Mouse (Mus musculus) urinary bladder, postnatal 25 days (tissue): ENCODE results near the gene Kcnt1.
A peak's percentile ranks its signal among the peaks of the same experiment; 100 is the strongest.

Experiments used
- DNase-seq: peaks from one replicate; pipeline ENCODE4 v3.0.0; 2022; ENCODE audit warnings: low spot score

Gene Kcnt1

DNA sequence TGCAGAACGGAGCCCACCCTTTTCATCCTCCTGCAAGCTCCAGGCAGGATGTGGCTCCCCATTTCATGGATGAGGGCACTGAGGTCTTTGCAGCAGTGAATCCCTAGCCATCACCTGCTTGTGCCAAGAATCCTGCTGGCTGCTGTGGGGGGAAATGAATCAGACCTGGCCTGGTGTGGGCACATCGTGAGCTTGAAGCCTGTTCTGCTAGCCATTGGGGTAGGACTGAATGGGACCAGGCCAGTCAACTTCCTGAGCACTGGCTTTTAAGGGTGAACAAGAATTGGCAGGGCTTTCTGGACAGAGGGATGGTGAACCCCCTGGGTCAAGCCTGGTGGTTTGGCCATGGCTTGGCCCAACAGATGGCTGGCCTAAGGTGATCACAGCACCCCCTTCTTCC is 15.0 kb downstream of the Kcnt1 start:
- no peak for DNase-seq

DNA sequence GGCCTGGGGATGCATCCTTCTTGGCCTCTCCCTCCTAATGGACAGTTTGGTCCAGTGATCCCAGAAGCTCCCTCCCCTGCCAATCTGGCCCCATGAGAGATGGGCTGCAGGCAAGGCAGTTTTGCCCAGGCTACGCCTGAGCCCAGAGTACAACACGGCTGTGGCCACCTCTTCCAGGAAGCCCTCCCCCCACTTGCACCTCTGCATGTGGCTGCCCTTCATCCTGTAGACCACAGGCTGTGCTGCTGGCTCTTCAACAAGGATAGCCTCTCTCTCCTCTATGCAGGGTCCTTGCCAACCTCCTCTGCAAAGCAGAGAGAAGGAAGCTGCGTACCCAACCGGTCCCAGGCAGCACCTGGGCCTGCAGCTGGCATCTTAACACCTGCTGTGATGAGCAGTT is 15.5 kb downstream of the Kcnt1 start:
- no peak for DNase-seq

DNA sequence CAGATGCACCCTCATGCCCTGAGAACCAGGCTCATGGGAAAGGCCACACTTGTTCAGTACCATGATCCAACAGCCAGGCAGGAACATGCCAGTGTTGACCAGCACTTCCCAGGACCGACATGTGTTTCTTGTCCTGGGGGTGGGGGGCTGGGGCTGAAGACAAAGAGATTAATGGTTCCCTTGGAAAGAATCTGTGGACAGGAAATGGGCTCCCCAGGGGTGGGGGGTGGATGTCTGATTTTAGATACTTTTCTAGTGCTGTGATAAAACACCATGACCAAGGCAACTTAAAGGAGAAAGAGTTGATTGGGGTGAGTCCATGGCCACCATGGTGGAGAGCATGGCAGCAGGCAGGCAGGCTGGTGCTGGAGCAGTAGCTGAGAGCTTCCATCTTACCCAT is 18.7 kb downstream of the Kcnt1 start:
- no peak for DNase-seq

DNA sequence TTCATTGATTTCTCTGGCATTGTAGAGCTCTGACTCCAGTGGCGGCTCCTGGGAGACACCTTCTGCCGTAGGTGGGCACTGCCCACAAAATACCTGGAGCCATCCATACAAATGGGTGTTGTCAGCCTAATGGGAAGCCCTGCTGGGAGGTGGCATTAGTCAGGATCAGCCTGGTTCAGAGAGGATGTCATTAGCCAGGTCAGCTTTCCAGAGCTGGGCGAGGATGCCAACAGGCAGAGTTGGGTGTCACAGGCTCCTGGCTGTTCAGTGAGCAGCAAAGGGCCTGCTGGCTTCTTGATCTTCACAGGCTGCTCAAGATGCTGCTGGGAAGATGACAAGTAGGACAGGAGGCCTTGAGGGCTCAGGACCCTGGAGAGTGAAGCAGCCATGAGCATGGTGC is 21.2 kb downstream of the Kcnt1 start:
- no peak for DNase-seq

DNA sequence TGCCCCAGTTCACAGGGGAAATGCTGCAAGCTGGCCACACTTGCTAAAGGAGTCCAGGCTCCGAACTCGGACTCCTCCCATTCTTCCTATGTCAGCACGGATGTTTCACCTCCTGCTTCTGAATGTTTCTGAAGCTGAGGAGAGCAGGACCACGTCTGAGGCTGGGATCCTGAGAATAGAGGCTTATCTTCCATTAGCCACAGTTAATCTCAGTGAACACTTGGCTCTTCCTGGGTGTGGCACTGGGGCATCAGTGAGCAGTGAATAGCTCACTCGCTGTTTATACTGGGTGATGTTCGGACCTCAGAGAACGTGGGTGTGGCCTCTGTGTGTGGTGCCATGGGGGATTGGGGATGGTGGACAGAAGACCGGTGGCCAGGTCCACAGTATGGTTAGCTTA is 23.7 kb downstream of the Kcnt1 start:
- DNase-seq = no peak

DNA sequence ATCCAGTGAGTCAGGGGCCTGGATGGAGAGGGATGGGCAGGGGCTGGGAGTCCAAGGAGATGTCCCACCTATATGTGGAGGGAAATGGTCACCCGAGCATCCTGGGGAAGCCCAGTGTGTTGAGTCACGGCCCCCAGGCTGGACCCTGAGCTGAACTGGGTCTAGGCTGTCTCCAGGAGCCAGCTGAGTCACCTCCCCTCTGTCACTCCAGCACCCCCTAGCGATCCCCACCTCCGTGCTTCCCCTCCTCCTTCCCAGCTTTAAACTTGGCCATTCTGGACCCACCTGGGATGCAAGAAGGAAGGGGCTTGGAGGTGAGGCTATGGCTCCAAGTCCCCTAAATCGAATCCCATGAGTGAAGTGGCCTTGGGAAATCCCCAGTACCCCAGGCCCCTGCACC is 24.6 kb downstream of the Kcnt1 start:
- no peak for DNase-seq

DNA sequence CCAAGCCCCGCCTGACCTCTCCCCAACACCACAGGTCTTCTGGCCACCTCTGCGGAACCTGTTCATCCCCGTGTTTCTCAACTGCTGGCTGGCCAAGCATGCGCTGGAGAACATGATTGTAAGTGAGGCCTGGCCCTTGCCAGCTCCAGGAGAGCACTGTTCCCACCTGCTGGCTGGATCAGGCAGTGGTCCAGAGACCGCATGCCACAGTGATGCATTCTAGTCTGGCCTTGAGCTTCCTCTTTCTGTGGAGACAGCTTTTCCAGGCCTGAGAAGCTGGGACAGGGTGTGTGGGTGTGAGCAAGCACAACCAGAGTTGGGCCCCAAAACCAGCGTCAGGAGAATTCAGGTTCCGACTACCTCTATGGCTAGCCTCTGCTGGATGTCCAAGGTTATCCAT is 28.9 kb downstream of the Kcnt1 start:
- no peak for DNase-seq

DNA sequence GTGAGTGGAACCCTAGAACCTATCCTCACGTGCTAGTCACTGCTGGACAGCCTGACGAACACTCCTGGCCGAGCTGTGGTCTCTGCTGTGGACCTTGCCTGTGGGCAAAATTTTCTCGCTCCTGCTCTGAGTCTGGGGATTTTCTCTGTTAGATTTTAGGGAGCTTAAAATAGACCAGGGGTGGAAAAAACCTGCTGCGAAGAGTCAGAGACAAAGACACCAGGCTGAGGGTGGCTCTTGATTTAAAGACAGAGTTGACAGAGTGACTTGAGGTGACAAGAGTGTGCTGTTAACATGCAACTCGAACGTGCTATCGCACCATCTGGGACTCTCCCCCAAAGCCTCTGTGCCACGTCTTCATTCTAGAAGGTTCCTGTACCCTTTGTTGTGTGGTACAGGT is 35.4 kb downstream of the Kcnt1 start:
- no peak for DNase-seq

DNA sequence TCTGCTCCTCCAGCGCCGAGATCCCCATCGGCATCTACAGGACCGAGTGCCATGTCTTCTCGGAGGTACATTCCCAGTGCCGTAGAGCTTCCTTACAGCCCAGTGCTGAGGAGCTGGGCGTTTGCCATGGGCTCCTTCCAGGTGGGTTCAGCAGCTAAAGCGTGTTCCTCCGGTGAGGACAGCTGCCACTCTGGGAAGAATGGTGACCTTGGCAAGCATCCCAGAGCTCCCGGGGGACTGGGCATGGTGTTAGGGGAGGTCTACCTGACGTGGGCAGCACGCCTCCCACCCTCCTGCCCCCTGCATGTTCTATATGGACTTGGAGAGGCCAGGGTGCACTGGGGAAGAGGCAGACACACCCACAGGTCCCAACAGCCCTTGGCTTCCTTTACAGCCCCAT is 46.3 kb downstream of the Kcnt1 start:
- DNase-seq = no peak

DNA sequence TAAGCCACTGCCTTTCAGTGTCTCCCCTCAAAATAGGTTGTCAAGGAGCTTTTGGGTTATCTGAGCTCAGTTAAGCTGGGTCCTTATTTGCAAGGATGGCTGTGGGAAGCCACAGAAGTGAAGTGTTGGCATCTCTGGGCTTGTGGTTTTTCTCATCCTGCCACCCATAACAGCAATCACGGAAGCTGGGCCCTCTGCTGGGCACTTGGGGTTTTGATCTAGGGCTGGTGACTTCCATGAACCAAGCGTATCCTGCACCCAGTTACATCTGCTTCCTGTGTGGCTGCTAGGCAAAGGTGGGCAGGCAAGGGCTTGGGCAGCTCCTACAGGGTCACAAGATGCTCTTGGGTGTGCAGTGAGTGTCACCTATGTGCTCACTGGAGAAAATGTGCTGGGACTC is 49.7 kb downstream of the Kcnt1 start:
- no peak for DNase-seq

DNA sequence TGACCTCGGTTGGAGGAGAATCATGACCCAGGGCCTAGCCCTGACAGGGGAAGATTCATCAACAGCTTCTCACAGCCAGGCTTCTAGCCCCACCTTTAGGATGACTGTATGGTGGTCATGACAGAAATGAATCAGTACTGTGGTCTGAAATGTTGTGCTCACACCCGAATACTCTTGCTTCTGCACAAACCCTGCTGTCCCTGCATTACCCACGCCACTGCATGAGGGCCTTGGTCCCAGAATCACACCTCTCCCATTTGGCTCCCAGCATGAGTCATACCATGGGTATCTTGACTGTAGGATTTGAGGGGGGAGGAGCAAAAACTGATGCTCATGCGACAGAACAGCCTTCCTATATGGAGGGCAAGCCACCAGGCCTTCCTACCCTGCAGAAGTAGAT is 50.7 kb downstream of the Kcnt1 start:
- no peak for DNase-seq

DNA sequence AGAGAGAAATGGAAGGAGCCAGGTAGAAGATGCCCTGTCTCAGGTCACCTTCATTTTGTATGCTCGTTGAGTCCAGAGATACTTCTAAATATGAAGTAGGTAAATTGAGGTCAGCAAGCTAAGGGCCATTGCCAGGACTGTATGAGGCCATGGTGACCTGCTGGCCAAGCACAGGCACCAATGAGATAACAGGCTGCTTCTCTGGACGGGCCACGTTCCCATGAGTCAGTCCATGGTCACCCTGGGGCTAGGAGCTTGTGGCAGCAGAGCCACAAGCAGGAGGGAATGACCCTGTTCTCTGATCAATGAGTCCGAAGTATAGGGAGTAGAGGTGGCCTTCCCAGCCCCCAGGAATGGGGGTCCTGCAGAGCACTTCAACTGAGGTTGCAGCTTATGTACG is 51.3 kb downstream of the Kcnt1 start:
- no peak for DNase-seq

DNA sequence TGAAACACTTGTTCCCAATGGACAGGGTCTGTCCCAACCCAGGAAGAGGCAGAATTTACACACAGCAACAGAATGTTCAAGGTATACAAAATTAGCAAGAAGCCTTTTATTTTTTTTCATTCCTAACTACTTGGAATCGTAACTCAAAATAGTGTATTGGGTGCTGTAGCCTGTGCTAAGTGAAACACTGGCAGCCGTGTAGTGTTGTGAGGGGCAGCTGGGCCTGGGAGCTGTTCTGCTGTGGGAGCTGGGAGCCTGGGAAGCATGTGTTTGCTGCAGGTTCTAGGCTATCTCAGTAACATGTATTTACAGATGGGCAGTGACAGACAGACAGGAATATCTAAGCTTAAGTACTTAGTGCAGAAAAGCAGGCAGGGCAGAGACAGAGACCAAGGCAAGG is 54.9 kb downstream of the Kcnt1 start:
- DNase-seq = no peak

DNA sequence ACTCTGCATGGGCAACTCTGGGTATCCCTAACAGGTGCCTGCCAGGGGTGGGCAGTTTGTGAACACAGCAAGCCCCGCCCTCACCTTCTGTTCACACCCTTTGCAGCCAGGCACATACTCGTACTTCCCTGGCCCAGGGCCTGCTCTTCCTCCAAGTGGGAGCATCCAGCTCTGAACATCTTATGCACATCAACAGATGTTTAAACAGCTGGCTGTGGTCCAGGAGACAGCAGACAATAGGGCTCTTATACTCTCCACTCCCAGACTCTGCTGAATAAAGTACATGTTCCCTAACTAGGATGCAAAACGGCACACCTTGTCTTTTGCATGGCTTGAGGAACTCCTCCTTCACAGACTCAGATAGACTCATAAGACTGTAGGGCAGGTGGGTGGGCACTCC is 56.4 kb downstream of the Kcnt1 start:
- DNase-seq = no peak

DNA sequence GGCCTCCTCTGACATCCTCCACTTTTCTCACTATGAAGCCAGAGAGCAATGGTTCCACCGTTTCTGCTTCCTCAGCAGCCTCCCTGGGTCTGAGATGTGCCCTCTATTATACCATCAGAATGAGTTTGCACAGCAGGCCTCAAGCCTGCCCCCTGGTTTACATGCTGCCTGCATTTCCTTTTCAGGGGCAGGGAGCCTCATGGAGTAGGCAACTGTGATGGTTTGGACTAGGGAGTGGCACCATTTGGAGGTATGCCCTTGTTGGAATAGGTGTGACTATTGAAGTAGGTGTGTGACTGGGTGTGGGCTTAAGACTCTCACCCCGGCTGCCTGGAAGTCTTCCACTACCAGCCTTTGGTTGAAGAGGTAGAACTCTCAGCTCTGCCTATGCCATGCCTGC is 60.3 kb downstream of the Kcnt1 start:
- DNase-seq = no peak

DNA sequence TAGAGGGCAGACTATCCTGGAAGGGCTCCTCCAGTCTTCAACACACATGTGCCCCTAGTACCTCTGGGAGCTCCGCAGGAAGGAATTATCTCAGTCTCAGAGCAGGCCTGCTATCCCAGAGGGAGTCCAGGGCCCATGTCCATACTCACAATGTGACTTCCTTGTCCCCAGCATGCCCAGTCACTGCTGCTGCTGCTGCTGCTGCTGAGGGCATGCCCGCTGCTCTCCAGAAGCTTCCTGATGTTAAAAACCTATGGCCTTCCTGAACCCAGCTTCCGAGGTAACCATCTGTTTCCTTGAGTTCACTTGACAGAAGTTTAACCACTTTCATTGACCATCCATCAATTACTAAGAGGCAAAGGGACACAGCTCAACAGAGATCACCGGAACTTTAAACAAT is 61.4 kb downstream of the Kcnt1 start:
- DNase-seq = no peak

DNA sequence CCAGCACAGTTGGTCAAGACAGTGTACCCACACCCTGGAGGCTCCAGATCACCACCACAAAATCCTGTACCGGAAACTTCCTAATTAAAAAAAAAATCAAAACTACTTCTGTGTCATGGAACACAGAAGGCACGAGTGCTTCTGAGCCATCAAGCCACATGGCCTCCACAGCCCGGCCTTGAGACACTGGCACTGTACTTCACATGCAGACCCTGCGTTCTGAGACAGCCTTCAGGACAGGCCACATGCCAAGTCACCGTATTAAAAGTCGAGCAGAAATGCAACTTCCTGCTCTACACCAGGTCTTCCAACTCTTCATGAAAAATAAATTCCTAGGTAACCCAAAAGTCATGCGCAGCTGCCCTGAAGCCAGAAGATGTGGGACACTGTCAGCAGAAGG is 64.3 kb downstream of the Kcnt1 start:
- DNase-seq = no peak

DNA sequence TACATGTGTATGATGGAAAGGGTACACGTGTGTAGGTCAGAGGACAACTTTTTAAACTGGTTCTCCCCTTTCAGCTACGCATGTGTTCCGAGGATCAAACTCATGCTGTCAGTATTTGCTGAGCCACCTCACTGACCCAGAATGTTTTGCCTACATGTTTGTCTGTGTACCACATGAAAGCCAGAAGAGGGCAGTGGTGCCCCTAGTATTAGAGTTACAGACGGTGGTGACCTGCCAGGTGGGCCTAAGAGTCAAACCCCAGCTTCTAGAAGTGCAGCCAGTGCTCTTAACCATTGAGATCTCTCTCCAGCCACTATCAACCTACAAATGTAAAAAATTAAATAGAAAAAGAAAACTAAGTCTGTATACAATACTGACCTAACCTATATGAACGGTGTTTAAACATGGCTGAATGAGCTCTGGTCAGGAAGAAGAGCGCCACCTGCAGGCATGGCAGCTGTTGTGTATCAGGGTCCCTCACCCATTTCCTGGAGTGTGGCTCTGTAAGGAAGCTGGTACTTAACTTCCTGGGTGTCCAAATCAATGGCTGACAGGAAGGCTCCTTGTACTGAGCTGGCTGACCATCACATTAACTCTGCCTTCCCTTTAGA is 67.8 kb downstream of the Kcnt1 start:
- peak; percentile 15 for DNase-seq

DNA sequence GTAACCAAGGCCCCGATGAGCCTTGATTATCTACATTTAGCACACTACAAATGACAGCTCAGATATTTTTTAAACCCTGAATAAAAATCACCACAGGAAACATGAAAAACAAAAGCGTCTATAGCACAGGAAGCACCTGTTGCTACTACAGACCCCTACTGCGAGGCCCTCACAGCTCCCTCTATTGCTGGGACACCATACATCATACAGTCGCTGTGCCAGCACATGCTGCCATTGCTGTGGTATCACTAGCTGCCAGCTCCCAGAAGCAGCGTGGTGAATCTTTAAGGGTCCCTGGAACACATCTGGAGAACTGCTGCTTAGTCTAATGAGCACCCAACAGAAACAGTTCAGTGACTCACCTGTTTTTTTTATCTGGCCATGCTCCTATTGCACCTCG is 77.0 kb downstream of the Kcnt1 start:
- no peak for DNase-seq

DNA sequence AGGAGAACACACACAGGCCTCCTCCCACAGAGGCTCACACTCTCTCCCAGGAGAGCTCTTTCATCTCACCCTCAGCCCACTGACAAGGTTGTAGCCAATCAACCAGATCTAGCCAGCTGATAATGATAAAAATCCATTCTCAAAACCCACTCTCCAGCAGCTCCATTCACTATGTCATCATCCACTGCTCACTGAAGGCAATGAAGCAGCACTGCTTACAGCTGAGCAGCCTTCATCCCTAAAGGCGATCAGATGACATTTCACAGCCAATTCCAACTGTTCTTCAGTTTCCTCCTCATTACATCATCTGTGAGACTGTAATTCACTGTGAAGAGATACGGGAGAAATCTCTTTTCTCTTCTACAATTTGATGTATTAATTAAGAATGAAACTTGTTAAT is 80.3 kb downstream of the Kcnt1 start:
- DNase-seq = no peak

DNA sequence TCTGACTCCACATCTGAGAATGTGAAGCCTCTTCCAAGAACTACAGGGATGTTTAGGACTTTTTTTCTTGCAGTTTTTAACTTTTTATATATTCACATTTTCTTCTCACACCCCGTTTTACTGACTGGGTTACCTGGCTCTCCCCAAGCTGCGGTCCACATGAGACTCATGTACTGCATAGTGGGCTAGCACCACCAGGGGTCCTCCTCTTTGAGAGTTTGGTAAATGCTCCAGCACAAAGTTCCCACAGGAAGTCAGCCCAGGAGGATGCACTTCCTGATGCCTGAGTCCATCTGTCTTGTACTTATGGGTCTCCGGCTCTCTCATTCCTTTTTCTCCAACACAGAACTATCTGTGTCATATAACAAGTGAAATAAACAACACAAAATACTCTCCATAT is 84.4 kb downstream of the Kcnt1 start:
- no peak for DNase-seq

DNA sequence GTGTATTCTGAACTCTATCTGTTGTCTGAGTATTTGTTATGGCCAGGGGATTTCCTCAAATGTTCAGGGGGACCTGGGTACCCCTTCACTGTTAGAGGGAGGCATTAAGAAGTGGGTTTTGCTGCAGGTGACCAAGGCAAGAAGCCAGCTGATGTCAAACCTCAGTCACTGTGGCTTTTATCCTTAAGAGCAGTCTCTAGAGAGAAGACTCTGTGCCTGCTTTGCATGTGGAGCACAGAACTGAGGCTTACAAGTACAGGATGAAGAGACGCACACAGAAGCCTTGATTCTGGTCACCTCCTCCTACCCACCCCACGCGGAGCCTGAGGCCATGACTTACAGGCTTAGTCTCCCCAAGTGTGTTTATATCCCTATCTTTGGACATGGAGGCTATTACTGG is 85.8 kb downstream of the Kcnt1 start:
- DNase-seq = no peak
